Mouse (Mus musculus) adrenal gland, postnatal 36 days (tissue): ENCODE data around the gene 9330182L06Rik. TPM values are rescaled to one million over a fixed set of nuclear protein-coding genes. Genes with fewer than 3 reads are reported as not detected.

Experiments used
- DNase-seq, 2 experiments: peaks; one replicate each; pipeline ENCODE4 v3.0.0; 2021; ENCODE audit warnings: mixed read lengths in 1 of 2
- total RNA-seq, 2 experiments: library from RNA; stranded (reverse); gene quantifications; 2 replicates each; pipeline ENCODE4 v1.2.3; 2021

Gene 9330182L06Rik
- total RNA-seq, 2 experiments from 2014 or later: 8.8 to 13.4 TPM

DNA sequence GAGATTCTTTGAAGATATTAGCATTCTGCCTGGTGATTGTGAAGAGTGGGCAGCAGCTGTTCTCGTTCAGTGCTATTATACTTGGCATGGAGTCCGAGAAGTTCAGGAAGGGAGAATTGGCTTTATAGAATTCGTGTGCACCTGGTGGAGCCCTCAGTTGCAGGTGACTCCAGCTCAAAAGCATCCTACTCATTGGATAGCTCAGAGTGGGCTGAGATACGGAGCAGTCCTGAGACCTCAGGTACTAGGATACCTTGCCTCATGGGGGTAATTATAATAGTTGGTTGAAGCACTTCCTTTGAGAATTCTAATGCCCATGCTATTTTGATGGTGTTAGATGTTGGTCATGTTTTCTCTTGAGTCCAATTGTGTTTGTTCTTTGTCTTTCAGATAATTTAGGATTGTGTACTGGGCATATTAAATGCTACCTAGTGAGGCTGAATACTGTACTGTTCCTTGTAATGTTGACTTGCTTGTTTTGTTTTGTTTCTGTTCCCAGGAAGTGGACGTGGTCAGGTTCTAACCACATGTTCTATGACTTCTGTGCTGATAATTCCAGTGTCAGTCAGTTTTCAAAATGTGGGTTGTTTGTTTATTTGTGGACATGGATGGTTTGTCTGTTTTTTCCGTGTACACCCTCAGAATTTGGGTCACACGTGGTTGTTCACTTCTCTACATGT lies 96.2 kb downstream of the 9330182L06Rik start:
- DNase-seq: no peak

DNA sequence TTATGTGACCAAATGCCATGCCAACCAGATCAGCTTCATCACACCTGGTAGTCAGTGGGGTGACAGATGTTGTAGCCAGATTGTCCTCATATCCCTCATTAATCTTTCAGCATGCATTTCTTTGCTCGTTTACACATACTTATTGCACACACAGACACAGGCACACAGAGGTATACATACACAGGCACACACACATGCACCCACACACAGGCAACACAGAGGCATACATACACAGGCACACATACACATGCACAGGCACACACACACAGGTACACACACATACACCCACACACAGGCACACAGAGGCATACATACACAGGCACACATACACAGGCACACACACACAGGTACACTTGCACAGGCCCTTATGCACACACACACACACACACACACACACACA lies 99.0 kb downstream of the 9330182L06Rik start:
- no peak for DNase-seq

DNA sequence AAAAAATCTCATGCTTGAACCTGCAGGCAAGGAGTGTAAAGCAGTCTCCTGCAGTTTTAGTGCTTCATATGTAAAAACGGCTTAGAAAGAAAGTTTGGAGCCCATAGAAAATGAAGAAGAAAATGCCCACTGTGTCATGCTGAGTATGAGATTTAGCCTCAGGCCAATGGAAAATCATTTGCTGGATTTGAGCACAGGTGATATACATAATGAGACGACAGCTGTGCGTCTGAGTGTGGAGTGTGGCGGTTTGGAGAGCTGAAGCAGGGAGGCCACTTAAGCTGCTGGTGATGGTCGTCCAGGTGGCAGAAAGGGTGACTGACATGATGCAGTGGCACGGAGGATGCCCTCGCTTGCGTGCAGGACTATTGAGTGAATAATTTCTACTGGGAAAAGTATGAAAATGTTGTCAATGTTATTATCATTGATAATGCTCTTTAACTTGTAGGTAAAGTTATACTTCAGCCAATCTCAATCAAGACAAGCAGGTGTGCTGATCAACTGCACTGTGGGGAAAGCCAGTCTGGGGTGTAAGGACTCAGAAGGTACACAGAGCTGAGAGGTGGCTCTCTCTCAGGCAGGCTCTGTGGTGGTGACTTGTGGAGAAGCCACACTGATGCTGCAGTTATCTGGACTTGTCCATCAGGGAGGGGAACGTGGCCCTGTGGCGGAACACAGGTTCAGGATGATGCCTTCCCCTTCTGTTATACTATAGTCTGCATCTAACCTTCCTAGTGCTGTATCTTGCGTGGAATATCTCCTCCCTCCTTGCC lies 102.2 kb downstream of the 9330182L06Rik start:
- no peak for DNase-seq

DNA sequence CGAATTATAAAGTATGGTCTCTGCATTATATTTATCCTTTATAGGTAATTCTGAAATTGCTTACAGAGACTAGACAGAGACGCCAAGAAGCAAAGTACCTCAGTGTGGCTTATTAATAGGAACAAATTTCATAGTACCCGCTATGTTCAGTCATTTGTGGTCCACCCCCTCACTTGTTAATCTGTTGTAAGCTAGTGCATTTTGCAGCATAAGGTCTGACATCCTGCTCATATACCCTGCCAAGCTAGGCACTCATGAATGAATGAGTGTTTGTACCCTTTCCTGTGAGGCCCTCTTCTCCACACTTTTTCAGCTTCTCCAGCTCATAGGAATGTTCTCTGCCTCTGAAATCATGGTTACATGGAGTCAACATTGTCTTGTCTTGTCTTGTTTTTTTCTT lies 105.2 kb downstream of the 9330182L06Rik start:
- DNase-seq: no peak

DNA sequence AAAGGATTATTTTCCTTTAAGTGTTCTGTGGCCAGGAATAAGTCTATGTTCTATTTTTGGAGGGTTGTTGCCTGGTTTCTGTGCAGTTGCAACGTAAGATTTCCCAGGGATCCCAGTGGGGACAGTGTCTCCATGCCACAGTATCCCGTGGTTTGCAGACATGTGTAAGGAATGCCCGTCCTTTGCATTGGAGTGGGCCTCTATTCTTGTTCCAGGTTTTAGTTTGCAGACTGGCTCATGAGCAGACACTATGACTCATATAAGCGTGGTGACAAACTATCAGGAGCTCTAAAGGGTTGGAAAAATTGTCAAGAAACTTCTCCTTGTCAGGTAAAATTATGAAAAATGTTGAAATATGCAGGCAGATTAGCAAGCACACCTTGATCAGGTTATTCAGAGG lies 107.4 kb downstream of the 9330182L06Rik start:
- DNase-seq: no peak

DNA sequence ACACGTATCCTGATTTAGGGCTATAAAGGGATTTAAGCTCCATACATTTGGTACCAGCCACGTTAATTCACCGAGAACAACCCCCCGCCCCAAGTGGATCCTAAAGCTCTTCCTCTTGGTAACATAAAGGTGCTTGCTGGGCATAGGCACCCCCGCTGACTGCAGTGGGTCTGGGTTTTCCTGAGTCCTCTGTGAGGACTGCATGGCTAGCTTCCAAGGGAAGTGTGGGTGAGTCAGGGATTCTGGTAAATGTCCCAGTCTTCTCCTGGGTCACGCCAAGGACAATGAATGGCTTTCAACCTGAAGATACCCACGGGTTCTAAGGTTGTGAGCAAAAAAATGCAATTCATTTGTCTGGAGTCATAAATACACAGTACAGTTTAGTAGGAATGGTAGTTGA lies 124.0 kb downstream of the 9330182L06Rik start:
- DNase-seq: peak; percentile 70 to 79

DNA sequence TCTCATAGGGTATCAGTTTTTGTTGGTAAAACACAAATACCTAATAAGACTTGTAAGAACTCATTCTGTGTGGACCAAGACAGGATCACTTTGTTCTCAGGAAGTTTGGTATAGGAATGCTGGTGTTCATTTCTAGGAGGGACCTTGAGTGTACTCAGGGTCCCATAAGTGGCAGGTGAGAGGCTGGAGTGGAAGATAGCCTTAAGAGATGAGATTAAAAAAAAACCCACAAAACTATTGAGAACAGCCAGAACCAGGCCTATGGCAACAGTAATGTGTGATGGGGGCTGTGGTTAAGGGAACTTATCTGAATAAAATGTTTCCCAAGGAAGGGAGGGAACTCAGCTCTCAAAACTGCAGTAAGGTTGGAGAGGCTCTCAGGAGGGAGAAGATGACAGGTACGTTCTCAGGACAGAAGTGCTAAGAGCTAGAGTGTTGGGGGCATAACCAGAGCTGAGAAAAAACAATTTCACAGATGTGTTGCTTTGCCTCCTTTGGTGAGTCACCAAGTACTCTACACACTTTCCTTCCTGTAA lies 126.0 kb downstream of the 9330182L06Rik start:
- DNase-seq: no peak

DNA sequence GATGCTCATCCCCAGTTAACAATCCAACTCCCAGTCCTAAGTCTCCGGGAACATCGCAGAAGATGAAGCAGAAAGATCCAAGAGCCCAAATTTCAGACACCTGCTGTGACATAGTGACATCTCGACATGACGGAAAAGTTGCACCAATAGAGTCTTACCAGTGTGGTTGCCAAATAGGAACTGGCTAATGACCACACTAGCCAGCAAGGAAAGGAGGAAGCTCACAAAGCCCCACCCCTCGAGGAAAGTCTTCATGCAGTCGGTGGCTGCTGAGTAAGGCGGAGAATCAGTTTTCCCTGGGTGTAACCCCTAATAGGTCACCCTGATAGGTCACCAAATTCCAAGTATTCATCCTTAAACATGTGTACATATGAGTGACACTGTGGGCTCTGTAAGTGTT lies 151.2 kb downstream of the 9330182L06Rik start:
- no peak for DNase-seq

DNA sequence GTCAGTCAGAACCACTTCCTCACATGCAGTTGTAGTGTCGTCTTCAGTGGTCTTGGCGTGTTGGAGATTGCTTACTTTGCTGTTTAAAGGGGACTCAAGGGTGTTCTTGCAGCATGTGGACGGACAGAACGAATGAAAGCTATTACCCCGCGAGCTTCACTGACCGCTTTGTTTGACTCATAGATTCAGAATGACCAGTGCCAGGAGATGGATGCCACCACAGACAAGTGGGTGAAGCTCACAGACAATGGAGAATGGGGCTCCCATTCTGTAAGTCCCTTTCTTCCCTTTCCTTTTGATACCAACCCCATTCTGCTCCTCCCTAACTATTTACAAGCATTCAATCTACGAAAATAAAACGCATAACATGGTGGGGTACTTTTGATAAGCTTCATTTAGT lies 151.9 kb downstream of the 9330182L06Rik start:
- DNase-seq: no peak

DNA sequence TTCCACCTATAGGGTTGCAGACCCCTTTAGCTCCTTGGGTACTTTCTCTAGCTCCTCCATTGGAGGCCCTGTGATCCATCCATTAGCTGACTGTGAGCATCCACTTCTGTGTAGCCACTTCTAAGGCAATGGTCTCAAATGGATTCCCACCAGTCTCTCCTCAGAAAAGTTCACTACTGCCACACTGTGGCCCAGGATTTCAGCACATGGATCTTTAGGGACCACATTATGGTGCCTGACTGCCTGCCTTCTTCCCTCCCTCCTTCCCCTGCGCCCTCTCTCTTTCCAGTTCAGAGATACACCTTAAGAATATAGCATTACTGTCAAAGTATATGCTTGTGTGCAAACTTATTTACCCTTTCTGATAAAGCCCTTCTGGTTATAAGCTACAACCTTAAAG lies 154.0 kb downstream of the 9330182L06Rik start:
- DNase-seq: peak; percentile 29 to 30

DNA sequence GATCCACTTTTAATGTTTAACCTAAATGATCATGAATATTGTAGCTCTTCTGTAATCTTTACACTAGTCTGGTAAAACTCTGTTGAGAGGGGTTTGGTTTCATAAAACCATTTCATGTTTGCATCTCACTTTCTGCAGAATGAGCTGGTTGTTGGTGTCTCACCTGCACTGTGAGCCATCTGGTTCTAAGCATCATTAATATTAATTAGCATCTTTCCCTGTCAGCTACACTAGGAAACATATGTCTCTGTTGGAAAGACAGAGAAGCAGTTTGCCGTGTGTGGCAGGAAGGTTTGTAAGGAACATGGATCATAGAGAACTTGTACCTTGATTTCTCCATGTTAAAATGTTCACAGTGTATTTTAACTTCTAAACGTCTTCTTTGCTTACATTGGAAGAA lies 158.5 kb downstream of the 9330182L06Rik start:
- DNase-seq: no peak

DNA sequence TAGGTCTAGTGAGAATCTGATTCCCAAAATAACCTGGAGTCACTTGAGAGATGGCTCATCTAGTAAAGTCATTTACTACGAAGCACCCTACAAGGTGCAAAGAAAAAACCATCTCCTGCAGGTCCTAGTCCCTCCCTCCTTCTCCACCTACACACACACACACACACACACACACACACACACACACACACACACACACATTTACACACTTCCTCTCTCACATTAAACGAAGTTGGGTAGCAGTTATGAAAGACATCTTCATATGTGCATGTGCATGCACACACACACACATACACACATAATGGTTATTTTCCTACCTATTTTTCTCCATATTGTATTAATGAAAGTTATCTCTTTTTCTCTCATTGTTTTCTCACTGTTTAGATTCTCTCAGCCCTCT lies 161.2 kb downstream of the 9330182L06Rik start:
- DNase-seq: no peak

DNA sequence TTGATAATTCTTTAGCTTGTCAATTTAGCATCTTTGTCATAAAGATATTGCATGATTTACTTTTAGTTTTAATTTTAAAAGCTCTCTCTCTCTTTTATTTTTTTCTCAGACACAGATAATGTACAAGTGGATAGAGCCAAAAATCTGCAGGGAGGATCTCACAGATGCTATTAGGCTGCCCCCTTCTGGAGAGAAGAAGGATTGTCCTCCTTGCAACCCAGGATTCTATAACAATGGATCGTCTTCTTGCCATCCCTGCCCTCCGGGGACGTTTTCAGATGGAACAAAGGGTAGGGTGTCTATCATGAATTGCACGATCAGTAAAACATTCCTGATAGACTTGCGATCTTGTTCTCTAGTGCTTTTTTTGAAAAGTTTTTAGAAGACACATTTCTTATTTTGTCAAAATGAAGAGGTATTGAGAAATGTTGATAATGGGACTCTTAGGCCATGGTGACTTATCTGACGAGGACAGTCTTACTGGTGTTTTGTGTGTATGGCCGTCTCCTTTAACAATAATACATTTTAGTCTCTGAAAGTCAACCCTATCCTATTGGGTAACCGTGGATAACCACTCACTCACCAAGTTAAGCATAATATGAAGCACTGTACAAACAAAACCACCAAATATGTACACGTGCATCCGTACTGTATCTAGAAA lies 161.8 kb downstream of the 9330182L06Rik start:
- DNase-seq: peak in 1 of 2 experiments; percentile 52

DNA sequence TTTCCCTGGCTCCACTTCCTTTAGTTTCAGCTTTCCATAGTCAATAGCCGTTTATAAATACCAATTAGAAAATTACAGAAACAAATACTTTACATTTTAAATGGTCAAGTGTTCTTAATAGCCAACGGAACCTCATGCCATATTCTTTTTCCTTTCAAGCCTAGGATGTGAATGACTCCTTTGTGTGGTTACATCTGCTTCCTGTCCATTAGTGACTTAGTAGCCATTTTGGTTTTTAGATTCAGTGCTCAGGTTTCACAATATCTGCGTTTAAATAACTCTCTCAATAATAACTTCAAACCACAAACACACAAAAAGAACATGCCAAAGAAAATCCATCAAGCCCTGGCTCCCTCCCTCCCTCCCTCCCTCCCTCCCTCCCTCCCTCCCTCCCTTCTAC lies 162.8 kb downstream of the 9330182L06Rik start:
- no peak for DNase-seq

DNA sequence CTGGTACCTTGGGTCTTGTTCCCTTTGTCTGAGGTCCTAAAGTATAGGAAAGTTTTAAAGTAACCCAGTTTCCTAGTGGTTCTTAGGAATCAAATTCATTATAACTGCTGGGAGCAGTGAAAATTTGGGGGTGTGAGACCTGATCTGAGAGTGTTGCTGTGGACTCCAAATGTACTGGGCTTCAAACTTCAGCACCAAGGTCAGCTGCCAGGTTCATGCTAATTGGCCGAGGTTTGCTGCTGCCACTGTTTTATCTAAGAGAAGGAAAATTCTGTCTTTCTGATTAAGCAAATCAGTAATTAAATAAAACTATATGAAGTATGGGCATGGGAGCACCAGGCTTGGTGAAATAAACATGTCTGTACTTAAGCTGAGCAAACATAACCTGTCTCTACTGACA lies 180.2 kb downstream of the 9330182L06Rik start:
- peak; percentile 15 to 43 for DNase-seq

DNA sequence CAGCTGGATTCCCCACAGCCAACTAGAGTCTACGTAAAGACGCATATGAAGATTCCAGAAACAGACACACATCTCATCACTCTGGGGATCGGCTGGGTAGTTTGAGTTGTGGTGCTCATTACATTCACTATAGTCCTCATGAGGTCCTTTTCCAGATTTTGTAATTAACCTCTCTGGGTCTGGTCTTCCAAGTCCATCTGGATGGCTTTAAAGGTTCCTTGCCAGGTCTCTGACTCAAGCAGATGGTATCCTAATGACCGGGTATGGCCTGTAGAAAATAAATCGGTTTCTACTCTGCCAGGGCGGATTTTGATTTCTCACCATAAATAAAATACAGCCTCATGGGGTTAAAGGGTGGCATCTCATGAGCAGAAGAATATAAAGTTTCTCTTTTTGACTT lies 183.0 kb downstream of the 9330182L06Rik start:
- DNase-seq: no peak

DNA sequence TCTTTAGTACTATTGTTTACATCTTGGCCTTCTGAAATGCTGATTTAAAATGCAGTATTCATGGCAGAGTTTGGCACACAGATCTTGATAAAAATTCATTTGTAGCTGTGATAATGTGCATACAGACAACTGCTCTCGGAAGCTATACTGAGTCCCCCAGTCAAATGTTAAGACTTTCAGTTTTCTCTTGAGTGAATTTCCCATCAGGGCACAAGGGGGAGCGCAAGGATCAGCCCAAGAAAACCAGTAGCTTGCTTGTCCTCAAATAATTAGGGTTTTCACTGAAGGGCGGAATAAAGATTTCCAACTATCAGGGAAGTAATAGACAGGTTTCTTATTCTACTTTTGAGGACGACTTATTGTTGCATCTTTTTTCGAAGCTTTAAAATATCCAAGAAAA lies 183.7 kb downstream of the 9330182L06Rik start:
- DNase-seq: peak in 1 of 2 experiments; percentile 2

DNA sequence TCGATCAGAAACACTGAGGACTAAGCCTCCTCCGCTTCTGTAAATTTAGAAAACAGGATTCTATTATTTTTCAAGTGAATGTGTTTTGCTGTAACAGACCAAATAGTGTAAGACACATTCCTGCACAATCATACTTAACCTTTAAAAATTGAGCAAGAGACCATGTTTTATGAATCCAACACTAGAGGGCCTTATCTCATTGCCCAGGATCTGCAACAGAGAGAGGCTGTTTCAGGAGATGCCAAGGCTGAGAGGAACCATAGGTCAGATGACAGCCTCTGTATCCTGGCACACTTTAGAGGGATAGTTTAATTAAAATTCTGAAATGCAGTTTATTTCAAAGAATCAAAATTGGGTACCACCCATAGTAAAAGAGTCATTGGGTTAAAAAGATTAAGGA lies 187.4 kb downstream of the 9330182L06Rik start:
- no peak for DNase-seq

DNA sequence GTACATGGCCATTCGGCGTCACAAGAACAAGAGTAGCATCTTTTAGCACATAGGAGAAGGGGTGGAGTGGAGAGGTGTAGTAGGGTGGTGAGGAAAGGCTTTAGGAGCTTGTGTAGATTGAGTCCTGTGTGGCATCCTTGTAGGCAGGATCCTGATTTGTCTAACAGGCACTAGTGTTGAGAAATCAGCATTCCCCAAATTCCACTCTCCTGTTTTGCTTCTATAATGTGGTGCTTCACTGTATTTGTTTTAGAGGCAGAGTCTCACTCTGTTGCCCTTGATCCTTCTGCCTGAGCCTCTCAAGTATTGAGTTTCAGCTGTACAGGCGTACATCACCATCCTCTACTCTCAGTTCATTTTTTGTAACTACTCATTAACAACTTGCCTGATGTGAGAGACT lies 211.7 kb downstream of the 9330182L06Rik start:
- no peak for DNase-seq

DNA sequence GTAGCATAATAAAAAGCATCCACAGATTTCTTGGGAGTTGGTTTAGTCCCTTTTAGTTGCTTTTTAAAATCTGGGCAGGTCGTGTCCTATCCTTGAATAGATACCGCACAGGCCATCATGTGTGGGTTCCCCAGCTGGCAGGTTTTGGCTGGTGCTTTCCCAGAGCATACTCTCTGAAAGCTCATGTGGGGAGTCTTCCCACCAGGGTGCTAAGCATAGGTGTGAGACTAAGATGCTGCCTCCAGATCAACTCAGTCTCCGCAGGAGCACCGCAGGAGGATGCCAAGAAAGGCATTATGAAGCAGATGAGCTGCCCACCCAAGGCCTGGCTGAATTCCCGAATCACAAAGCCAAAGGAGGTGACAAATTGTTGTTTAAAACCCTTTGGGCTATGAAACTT lies 229.5 kb downstream of the 9330182L06Rik start:
- no peak for DNase-seq

DNA sequence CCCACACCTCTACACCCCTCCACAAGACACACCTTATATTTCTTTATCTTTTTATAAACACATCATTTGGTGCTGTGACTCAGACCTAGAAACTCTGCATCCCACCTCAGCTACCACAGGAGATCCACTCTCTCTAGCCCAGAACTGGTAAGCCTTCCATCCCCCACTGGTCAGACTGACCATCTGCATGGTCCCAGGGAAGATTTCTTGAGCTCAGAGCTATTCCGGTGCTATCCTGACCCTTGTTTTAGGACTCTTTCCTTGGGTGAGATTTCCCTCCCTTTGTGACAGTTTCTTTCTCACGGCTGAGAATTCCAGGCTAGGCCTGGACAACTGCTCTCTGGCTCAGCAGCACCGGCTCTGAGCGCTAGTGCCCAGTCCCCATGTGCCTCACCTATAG lies 231.3 kb downstream of the 9330182L06Rik start:
- no peak for DNase-seq

DNA sequence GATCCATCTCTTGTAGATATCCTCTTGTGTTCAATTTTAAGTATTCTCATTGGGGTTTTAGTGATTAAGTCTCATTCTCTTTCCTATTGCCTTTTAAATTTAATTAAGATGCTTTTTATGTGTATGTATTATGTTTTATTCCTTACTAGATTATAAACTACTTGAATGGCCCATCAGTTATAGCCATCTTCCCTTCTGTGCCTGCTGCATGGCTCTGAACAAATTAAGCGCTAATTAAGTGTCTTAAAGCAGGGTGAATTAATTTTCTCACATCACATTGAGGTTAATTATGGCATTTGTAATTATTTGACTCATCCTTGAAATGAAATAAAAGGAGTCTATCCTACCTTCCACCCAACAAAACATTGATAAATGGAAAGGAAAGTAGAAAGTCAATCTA lies 245.1 kb downstream of the 9330182L06Rik start:
- no peak for DNase-seq

DNA sequence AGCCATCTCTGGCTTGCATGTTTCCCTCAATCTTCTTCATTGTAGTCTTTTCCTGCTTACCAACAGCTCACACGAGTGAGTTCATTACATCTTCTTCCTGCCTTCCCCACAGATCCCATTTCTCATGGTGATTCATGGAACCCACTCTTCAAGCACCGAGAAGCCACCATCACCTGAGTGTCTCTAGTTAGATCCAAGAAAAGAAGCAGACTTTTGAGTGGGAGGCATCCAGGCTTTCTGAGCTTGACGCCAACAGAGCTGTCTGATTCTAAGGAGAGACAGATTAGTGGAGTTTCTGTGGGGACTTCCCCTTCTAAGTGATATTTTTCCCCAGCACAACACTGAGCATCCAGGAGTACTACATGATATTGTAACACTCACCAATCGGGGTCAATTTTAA lies 259.6 kb downstream of the 9330182L06Rik start:
- no peak for DNase-seq
